Mouse (Mus musculus) brain, embryonic 14.5 days (tissue): ENCODE results near the gene AW011738.

Experiments
- CTCF ChIP-seq: fragments of 200-500 bp; IDR thresholded peaks from 2 replicates; pipeline ENCODE4 v1.5.1; 2012; ENCODE audit warnings: inconsistent platforms, mild to moderate bottlenecking, moderate library complexity, borderline replicate concordance; ENCODE audit not compliant: insufficient read depth, insufficient read length; ENCODE audit errors: extremely low read depth
- POLR2A ChIP-seq: fragments of 200-500 bp; IDR thresholded peaks from 2 replicates; pipeline ENCODE4 v1.6.1; 2012; ENCODE audit warnings: mild to moderate bottlenecking, inconsistent platforms, borderline replicate concordance; ENCODE audit not compliant: poor library complexity, insufficient read depth, insufficient read length, severe bottlenecking; ENCODE audit errors: extremely low read depth

GRCm38 (mm10) chr4:156188162-156188810, 14.8 kb upstream of the AW011738 start:
- TF ChIP-seq CTCF (no peak), POLR2A (no peak)
